Mouse (Mus musculus) hindlimb bud, embryonic 11.5 days (tissue): ENCODE results near the gene Ralgapa1.
"Not testable (repeated sequence)": the region's sequence is repeated elsewhere in the genome, so short reads cannot be mapped to it uniquely, and the experiment has no call there.

Experiments
- DNase-seq: peaks from one replicate; pipeline ENCODE4 v3.0.0-alpha.2; 2012; ENCODE audit warnings: low read depth, low spot score; ENCODE audit errors: extremely low spot score

The Ralgapa1 gene

DNA sequence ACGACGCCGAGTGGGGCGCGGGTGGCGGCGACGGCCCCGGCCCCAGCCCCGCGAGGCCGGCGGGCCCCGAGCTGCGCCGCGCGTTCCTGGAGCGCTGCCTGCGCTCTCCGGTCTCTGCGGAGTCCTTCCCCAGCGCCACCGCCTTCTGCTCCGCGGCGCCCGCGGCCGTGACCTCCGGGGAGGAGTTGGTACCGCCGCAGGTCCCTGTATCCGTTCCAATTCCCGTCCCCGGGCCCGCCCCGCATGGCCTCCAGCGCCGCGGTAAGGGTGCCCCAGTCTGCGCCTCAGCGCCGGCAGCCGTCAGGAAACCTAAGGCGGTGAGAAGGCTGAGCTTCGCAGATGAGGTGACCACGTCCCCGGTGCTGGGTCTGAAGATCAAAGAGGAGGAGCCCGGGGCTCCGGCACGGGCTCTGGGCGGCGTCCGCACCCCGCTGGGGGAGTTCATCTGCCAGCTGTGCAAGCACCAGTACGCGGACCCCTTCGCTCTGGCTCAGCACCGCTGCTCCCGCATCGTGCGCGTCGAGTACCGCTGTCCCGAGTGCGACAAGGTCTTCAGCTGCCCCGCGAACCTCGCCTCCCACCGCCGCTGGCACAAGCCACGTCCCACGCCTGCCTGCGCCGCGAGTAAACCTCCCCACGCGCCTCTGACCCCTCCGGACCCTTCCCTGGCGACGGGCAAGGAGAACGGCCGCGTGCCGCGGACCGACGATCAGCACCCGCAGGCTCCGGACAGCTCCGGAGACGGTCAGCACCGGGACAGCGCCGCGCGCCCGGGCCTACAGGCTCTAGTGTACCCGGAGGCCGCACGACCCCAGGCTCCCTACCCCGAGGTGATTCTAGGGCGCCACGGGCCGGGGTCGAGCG lies 221.1 kb downstream of the Ralgapa1 start:
- no peak for DNase-seq

DNA sequence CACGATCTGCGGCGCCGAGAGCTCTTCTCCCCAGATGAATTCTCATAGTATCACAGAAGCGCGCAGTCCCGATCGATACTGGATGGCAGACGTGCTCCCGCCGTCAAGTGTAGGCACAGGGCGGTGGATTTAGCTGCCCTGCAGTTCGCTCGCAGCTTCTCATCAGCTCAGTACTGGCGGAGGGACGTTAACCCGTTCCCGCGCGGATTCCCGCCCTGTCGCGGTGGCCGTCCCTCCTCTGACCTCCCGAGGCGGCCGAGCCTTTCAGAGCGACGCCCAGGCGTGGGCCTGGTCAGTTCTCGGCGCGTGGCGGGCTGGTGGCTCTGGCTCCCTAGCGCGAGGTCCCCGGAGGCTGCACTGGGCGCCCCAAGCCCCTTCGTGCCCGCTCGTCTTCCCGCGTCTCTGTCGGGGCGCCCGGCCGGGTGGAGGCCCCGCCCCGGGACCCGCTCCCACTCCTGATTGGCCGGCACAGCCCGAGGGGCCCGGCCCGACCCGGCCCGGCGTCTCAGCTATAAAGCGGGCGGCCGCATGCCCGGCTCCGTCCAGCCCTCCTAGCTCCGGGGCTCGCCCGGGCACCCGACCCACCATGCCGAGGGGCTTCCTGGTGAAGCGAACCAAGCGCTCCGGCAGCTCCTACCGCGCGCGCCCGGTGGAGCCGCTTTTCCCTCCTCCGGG lies 221.9 kb downstream of the Ralgapa1 start, which contains the start of gene Insm2:
TSS of gene Insm2 (plus strand) at position 541 of the 675 bp plus-strand sequence.
- no peak for DNase-seq

DNA sequence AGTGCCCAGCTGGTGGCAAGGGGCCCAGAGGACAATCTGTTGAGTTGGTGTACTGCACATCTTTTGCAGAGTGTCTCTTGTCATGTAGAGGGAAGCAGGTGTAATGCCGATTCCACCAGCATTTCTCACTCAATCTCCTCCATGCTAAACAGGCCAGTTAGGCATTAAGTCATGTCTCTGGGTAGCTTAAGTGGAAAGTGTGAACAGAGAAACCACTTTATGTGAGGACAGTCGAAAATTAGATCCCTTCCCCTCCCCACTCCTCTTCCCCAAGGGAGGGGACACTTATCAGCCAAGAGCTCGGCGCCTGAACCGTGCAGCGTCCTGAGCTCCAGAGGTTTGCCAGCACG lies 222.5 kb downstream of the Ralgapa1 start:
- DNase-seq: no peak

DNA sequence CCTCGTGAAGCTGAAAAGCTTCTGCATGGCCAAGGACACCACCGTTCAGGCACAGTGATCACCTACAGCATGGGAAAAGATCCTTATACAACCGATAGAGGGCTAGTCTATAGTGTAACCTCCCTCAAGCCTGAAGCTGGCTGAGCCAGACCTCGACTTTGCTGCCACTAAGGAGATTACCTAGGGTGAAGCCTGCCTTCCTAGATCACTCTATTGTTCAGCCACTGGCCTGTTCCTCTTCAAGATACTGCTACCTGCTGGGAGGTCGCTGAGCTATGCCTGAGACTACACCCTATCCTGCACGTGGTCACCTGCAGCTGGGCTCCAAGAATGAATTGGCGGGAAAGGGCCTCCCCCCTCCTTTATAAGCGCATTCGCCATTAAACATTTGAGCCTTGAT lies 234.0 kb downstream of the Ralgapa1 start:
- DNase-seq: not testable (repeated sequence)

DNA sequence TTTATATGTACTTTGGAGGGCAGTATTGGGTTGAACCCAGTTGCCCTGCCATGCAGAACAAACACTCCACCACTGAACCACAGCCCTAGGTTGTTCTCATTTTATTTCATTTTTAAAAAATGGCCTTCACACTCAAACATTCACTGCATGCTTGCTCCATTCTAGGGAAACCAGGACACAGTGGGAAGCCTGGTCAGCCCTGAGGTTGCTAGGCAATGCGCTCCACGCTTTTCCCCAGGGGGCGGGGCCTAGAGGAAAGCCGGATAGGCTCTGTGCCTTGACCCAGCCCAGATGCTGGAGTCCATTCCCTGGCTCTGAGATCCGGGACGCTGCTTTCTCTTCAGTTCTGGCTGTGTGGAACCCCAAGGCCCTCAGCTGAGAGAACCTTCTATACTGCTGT lies 247.2 kb downstream of the Ralgapa1 start:
- DNase-seq: no peak

DNA sequence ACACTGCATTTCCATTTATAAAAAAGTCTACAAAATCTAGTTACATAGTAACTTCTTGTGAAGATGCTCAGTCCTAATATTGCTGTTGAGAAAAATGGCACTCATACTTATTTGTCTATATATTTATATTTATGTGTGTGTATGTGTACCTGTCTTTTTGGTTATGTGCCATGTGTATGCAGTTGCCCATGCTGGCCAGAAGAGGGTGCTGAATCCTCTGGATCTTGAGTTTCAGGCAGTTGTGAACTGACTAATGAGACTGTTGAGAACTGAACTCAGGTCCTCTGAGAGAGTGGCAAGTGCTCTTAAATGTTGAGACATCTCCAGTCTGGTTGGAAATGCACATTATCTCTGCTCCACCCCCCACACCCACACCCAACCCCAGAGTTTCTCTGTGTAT lies 247.9 kb downstream of the Ralgapa1 start:
- no peak for DNase-seq

DNA sequence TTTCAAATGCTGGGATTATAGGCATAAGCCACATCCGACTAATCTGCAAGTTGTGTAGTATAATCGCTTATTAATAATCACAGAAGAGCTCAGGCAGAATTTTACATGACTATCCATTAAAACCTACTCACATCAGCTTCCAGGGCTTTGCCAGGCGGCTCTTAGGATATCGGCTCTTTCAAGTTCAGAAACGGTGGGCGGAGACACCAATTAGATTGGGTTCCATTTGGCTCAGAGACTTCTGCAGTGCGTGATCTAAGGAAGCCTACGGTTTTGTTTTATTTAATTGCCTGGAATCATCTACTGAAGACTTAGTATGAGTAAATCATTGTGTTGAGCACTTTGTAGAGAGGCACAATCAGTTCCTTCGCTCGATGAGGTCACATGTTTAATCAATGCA lies 249.3 kb downstream of the Ralgapa1 start:
- DNase-seq: no peak

DNA sequence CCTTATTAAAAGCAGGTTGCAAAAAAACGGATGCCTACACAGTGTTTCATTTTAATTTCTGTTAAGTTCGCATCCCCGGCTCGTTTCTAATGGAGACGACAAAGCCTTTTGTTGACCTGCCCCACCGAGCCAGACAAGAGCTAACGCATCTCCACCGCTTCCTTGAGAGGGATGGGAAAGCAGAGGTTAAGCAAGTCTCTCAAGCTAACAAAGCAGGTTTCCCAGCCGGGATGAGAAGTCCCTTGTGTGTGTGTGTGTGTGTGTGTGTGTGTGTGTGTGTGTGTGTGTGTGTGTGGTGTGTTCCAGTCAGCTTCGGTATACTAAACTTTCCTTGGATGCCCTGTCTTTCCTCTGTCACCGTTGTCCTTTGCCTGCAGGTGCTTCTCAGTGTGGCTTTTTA lies 249.8 kb downstream of the Ralgapa1 start:
- DNase-seq: no peak

DNA sequence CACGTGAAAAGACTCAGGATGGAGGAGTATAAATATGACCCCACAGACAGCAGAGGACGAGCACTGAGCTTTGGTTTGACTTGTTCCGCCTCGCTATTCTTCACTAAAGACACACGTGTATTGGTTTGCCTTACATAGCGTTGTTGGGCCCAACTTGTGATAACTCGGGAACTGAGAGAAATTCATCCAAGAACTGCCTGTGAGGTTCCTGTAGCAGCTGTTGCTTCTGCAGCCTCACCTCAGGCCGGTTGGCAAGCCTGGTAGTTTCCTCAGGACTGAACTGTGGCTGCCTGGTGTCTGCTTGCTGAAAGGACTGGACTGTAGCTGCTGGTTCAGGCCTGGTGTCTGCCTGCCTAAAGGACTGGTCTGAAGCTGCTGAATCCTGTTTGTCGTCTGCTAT lies 250.3 kb downstream of the Ralgapa1 start:
- DNase-seq: no peak

DNA sequence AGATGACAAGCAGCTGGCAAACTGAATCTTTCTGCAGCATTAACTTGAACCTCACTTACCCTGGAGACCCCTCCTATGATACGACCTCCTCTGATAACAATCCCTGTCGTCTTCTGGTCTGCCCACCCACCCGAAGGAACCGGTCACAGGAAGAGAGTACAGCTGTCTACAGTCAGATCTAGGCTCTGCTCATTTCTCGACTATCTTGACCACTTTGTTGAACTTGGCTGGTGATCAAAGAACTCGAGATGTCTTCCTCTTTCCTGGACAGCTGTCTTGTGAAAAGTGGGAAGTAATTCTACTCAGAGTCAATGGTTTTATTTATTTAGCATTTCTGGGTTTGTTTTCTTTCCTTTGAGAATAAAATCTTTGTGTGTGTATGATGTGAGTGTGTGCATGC lies 251.3 kb downstream of the Ralgapa1 start:
- DNase-seq: no peak

DNA sequence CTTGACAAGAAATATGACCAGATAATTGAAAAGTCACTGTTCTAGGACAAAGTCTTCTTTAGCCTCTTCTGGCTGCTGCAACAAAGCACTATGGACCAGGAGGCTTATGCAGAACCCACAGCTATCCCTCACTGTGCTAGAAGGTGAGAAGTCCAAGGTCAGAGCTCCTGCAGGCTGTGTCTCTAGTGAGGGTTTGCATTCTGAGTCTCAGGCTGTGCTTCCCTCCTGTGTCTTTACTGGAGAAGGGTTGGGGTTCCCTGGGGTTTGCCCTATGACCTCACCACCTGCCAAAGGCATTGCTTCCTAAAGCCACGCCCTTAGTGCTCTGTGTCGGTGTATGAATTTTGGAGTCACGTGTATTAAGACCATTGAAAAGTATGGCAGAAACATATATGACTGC lies 252.5 kb downstream of the Ralgapa1 start:
- no peak for DNase-seq

DNA sequence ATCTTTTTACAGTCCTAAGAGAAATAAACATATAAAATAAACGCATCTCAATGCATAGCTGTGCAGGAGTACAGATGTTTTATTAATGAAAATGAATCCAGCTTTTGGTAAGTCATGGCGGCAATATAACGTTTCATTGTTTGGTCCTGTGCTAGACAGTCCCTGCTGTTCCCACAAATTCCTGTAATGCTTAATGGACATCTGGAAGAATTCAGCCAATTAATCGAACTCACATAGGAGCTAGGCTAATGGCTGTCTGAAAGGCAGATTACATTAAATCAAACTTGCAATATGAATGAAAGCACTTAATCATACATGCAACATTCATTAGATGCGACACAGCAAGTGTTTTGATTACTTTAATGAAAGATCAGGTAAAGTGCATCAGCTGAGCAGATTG lies 254.1 kb downstream of the Ralgapa1 start:
- DNase-seq: no peak

DNA sequence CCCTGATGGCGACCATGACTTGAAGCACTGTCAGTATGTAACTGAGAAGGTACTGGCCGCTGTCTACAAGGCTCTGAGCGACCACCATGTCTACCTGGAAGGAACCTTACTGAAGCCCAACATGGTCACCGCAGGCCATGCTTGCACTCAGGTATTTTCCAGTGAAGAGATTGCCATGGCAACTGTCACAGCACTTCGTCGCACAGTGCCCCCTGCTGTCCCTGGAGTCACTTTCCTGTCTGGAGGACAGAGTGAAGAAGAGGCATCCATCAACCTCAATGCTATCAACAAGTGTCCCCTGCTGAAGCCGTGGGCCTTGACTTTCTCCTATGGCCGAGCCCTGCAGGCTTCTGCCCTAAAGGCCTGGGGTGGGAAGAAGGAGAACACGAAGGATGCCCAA lies 255.1 kb downstream of the Ralgapa1 start:
- no peak for DNase-seq

DNA sequence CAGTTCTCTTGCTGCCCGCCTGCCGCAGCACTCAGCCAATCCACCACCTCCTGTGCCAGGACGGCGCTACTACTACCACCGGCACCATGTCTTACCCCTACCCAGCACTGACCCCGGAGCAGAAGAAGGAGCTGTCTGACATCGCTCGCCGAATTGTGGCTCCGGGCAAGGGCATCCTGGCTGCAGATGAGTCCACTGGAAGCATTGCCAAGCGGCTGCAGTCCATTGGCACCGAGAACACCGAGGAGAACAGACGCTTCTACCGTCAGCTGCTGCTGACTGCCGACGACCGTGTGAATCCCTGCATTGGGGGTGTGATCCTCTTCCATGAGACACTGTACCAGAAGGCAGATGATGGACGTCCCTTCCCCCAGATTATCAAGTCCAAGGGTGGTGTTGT lies 255.8 kb downstream of the Ralgapa1 start, which contains the start of gene Aldoart2:
TSS of gene Aldoart2 (plus strand) at position 34 of the 400 bp plus-strand sequence.
- no peak for DNase-seq

DNA sequence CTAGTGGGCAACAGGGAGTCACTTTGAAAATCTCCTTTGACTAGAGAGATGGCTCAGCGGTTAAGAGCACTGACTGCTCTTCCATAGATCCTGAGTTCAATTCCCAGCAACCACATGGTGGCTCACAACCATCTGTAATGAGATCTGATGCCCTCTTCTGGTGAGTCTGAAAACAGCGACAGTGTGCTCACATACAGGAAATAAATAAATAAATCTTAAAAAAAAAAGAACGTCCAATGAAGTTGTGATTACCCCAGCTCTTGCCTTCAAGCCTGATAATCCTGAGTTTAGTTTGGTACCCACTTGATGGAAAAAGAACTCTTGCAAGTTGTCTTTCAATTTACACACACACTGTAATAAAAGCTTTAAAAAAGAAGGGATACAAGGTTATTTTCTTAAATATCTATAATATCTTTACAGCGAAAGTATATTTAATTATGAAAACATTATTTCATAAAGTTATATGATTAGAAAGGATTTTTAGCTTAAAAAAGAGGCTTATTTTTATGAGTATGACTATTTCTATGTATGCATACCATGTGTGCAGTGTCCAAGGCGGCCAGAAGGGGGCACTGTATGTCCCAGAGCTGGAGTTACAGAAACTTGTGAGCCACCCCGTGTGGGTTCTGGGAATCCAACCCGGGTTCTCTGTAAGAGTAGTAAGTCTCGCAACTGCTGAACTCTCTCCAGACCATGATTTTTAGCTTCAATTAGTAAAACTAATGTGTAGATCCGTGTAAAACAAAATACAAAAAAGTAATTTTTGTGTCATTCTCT lies 256.6 kb downstream of the Ralgapa1 start:
- DNase-seq: no peak

DNA sequence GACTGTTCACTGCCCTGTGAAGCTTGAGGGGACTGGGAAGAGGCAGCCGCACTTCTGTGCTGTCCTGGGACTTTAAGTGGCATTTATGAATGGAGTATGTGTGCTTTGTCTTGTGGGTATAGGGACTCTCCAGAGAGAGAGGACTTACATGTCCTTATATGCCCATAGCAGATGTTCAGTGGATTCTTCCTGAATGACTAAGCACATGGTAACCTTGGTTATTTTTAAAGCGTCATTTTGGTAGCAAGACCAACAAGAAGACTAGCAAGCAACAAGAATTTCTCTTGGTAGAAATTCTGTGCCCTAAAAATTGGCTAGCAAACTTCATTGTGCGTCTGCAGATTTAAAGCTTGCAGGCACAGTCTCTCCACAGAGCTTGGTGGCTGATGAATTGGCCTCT lies 257.2 kb downstream of the Ralgapa1 start:
- no peak for DNase-seq

DNA sequence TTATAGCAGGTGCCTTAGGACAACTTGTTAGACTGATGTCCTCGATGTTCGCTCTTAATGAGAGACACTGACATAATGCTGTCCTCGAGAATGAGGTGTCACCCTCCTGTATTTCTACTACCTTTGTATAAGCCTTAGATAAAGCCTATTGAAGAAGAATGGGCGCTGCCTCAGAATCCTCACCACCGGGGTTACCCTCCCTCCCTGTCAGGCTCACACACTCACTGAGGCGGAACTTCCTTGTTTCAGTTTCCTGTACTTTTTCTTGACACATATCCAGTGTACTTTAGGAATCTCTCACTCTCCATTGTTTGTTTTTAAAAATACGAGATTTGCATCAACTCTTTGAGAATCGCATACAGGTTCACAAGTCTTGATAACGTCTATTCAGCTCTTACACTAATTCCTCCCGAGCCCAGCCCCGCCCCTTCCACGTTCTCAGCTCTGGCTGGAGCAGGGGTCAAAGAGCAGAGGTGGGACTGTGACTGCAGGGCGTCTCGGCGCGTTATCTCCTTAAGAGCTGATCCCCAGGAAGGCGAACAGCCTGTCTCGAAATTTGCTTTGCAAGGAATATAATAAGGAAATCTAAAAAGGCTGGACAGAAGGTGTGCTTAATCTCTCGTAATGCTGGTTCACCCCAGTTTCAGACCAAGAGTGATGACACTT lies 260.8 kb downstream of the Ralgapa1 start:
- DNase-seq: no peak

DNA sequence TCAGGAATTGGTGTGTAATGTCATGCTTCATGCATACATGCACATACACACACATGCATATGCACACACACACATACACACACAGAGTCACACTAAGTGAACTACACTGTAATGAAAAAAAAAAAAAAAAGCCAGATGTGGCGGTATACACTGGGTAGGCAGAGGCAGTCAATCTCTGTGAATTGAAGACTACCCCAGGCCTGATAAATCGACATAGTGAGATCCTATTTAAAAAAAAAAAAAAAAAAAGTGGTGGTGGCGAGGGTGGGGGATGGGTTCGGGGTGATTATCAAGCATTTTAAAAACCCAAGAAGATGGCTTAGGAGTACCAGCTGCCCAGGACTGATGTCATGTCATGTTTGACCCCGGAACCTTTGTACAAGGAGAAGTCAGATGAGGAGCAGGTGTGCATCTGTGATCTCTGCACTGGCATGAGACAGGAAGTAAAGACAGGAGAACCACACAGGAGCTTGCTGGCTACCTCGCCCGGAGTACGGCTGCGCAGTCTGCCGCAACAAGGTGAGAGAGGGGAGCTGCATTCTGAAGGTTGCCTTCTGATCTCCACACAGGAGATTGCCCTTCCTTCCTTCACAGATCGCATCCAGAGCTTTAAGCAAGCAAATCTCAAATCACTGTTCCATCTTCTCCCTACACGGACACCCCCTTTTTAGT lies 261.6 kb downstream of the Ralgapa1 start:
- DNase-seq: no peak

DNA sequence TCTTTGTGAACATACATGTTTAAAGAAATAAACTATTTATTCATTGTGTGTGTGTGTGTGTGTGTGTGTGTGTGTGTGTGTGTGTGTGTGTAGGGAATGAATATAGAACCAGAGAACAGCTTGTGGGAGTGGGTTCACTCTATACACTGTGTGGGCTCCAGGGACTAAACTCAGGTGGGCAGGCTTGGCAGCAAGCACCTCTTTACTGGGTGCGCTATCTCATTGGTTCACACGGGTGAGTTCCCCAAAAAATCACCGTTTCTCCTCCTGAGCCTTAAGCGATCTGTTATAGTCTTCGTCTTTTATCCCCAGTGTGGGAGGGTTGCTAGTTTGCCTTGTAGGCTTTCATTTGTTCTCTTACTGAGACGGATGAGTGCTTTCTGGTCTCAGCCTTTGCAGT lies 263.1 kb downstream of the Ralgapa1 start:
- no peak for DNase-seq

DNA sequence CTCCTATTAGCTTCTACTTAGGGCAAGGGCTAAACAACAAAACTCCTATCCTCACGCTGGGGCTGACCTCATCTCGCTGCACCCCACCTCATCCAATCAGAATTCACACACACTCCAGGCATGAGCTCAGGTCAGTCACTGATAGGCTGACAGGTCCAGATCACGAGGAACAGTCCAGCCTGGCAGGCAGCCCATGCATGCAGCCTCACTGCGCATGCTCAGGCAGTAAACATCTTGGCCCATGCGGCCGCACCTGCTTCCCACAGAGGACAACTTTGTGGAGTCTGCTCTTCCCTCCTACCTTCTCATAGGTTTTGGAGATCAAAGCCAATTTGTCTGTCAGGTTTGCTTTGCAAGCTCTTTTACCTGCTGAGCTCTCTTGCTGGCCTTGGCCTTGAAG lies 266.1 kb downstream of the Ralgapa1 start:
- DNase-seq: not testable (repeated sequence)
